Mouse (Mus musculus) heart, adult 2 months (tissue): ENCODE results near the gene Bcas3. TPM values are rescaled to one million over a fixed set of nuclear protein-coding genes. Genes with fewer than 3 reads are reported as not detected.
A peak's percentile ranks its signal among the peaks of the same experiment; 100 is the strongest.

Source experiments
- DNase-seq, 2 experiments: peaks; one replicate each; pipeline ENCODE4 v3.0.0; 2021
- H3K27ac ChIP-seq: fragments of 200-600 bp; 2 replicates; pipeline ENCODE4 v1.8.1; 2022
- H3K27me3 ChIP-seq: fragments of 200-500 bp; 2 replicates; pipeline ENCODE4 v1.6.1; 2012; ENCODE audit warnings: mild to moderate bottlenecking, low read length, inconsistent platforms, mixed read lengths; ENCODE audit not compliant: control insufficient read depth, insufficient read depth
- H3K36me3 ChIP-seq: fragments of 200-500 bp; 2 replicates; pipeline ENCODE4 v1.6.1; 2012; ENCODE audit warnings: low read length, inconsistent platforms; ENCODE audit not compliant: control insufficient read depth, insufficient read depth
- H3K4me1 ChIP-seq: fragments of 200-500 bp; 2 replicates; pipeline ENCODE4 v1.6.1; 2011; ENCODE audit warnings: low read length; ENCODE audit not compliant: control insufficient read depth, insufficient read depth
- H3K4me3 ChIP-seq: fragments of 200-600 bp; 2 replicates; pipeline ENCODE4 v1.8.1; 2022
- H3K79me2 ChIP-seq: fragments of 200-500 bp; replicated peaks from 2 replicates; pipeline ENCODE4 v1.6.1; 2012; ENCODE audit warnings: mild to moderate bottlenecking, inconsistent platforms, low read length, moderate library complexity, mixed read lengths; ENCODE audit not compliant: control insufficient read depth, insufficient read depth
- H3K9ac ChIP-seq: fragments of 200-500 bp; 2 replicates; pipeline ENCODE4 v1.6.1; 2012; ENCODE audit warnings: low read depth, mild to moderate bottlenecking, control low read depth, inconsistent platforms, low read length, mixed read lengths
- CTCF ChIP-seq: fragments of 200-600 bp; IDR thresholded peaks from 2 replicates; pipeline ENCODE4 v1.8.1; 2022; ENCODE audit warnings: antibody characterized with exemption, mild to moderate bottlenecking, moderate library complexity
- EP300 ChIP-seq: fragments of 200-500 bp; IDR thresholded peaks from 2 replicates; pipeline ENCODE4 v1.6.1; 2011; ENCODE audit warnings: low read depth, low read length, control low read depth; ENCODE audit not compliant: insufficient read depth
- POLR2A ChIP-seq: fragments of 200-500 bp; IDR thresholded peaks from 2 replicates; pipeline ENCODE4 v1.6.1; 2011; ENCODE audit warnings: mild to moderate bottlenecking, low read depth, low read length, control low read depth; ENCODE audit not compliant: insufficient read depth
- WGBS: fragments of 180-500 bp; shearing (Covaris S2); methylation state at CpG from one replicate; pipeline ENCODE4 v1.1.7; 2018; 5-methylcytosine and 5-hydroxymethylcytosine counted together
- intact Hi-C: fragments of 180-260 bp; cut with DNase I; formaldehyde crosslinking; loops from one replicate; pipeline ENCODE4 v1.15.1; 2025
- polyA plus RNA-seq: library from polyadenylated mRNA; depleted of rRNA; stranded (reverse); fragments of >200 nt; gene quantifications from 2 replicates; pipeline ENCODE4 v1.2.3, GENCODE M21; 2012
- total RNA-seq, 2 experiments: library from RNA; stranded (reverse); gene quantifications; 2 replicates each; pipeline ENCODE4 v1.2.3; 2021

Gene Bcas3
- total and polyA plus RNA-seq, 3 experiments: 26.6 to 40.4 (median 36.0) TPM

- H3K4me1 ChIP-seq: no peaks in the 10 kb centered on the region; the same call in 1 of the 2 replicates
- H3K27ac ChIP-seq: peak overlapping the region; percentile 42
- H3K27me3 ChIP-seq: no peaks in the 10 kb centered on the region
- peak; percentile 41 to 45 for DNase-seq
- 76% methylated on average over 7 of the region's 7 CpGs for WGBS
- TF ChIP-seq EP300: no peak
- TF ChIP-seq POLR2A: no peak
- TF ChIP-seq CTCF: no peak
- H3K36me3 ChIP-seq: peaks cover 6% of the 10 kb centered on the region
- no peak overlapping the region for H3K9ac ChIP-seq
- intact Hi-C loops: no loop called here
- H3K79me2 ChIP-seq: peaks cover 4% of the 10 kb centered on the region; the same call in 1 of the 2 replicates
- no peak overlapping the region for H3K4me3 ChIP-seq
Measured at GRCm38 (mm10) chr11:85329167-85329894, 23.6 kb upstream of the Bcas3 start.

GRCm38 (mm10) chr11:85334778-85335177 lies 18.2 kb upstream of the Bcas3 start:
- intact Hi-C loops: loop anchor here (2.0 to 5.0 kb wide), 2 partner anchors 64 to 162 kb away; partner anchors contain the start of gene 1700125H20Rik
- no peaks in the 10 kb centered on the region for H3K27me3 ChIP-seq
- TF ChIP-seq EP300: 0 out of 2 replicates have a peak, but pooled peaks have one; percentile 42
- TF ChIP-seq CTCF: peak; percentile 86
- TF ChIP-seq POLR2A: no peak
- 39% methylated on average over 4 of the region's 4 CpGs for WGBS
- peaks cover 1% of the 10 kb centered on the region; the same call in 1 of the 2 replicates for H3K36me3 ChIP-seq
- no peak overlapping the region for H3K27ac ChIP-seq
- H3K4me3 ChIP-seq: no peak overlapping the region
- peaks cover 1% of the 10 kb centered on the region; the same call in 1 of the 2 replicates for H3K79me2 ChIP-seq
- peak; percentile 47 to 58 for DNase-seq
- no peaks in the 10 kb centered on the region; the same call in 1 of the 2 replicates for H3K4me1 ChIP-seq
- H3K9ac ChIP-seq: no peak overlapping the region

- no peaks in the 10 kb centered on the region for H3K4me1 ChIP-seq
- intact Hi-C loops: no loop called here
- H3K4me3 ChIP-seq: no peak overlapping the region
- no peak for DNase-seq
- H3K27me3 ChIP-seq: no peaks in the 10 kb centered on the region
- WGBS: 88% methylated on average over 6 of the region's 6 CpGs
- H3K36me3 ChIP-seq: no peaks in the 10 kb centered on the region; the same call in 1 of the 2 replicates
- H3K9ac ChIP-seq: no peak overlapping the region
- H3K27ac ChIP-seq: no peak overlapping the region
- TF ChIP-seq CTCF (no peak), POLR2A (no peak), EP300 (no peak)
- no peaks in the 10 kb centered on the region; the same call in none of the 2 replicates for H3K79me2 ChIP-seq
Measured at GRCm38 (mm10) chr11:85339173-85339831, 13.7 kb upstream of the Bcas3 start.

GRCm38 (mm10) chr11:85340070-85340616 lies 12.8 kb upstream of the Bcas3 start:
- no peaks in the 10 kb centered on the region; the same call in none of the 2 replicates for H3K79me2 ChIP-seq
- intact Hi-C loops: no loop called here
- no peak overlapping the region for H3K9ac ChIP-seq
- H3K4me3 ChIP-seq: no peak overlapping the region
- no peak for TF ChIP-seq CTCF
- no peak for TF ChIP-seq EP300
- no peak for TF ChIP-seq POLR2A
- no peaks in the 10 kb centered on the region for H3K27me3 ChIP-seq
- no peaks in the 10 kb centered on the region; the same call in 1 of the 2 replicates for H3K36me3 ChIP-seq
- H3K27ac ChIP-seq: no peak overlapping the region
- H3K4me1 ChIP-seq: no peaks in the 10 kb centered on the region
- DNase-seq: no peak
- 92% methylated on average over 7 of the region's 7 CpGs for WGBS

GRCm38 (mm10) chr11:85353819-85354218 lies 852 bp downstream of the Bcas3 start:
- TF ChIP-seq EP300: no peak
- no peak for TF ChIP-seq POLR2A
- no peak for TF ChIP-seq CTCF
- H3K36me3 ChIP-seq: no peaks in the 10 kb centered on the region; the same call in 1 of the 2 replicates
- no peak for DNase-seq
- H3K9ac ChIP-seq: no peak overlapping the region
- intact Hi-C loops: loop anchor here (2.0 kb wide), 1 partner anchor 43 kb away; the partner anchor contains the start of gene Ppm1d
- H3K27ac ChIP-seq: no peak overlapping the region; the same call in 1 of the 2 replicates
- no peaks in the 10 kb centered on the region for H3K27me3 ChIP-seq
- no peaks in the 10 kb centered on the region for H3K79me2 ChIP-seq
- H3K4me3 ChIP-seq: peak overlapping the region; percentile 60
- 54% methylated on average over 4 of the region's 4 CpGs for WGBS
- H3K4me1 ChIP-seq: no peaks in the 10 kb centered on the region

GRCm38 (mm10) chr11:85359641-85360040 lies 6.7 kb downstream of the Bcas3 start:
- no peak overlapping the region for H3K27ac ChIP-seq
- TF ChIP-seq POLR2A: no peak
- no peak for TF ChIP-seq EP300
- TF ChIP-seq CTCF: no peak
- H3K27me3 ChIP-seq: no peaks in the 10 kb centered on the region
- no peaks in the 10 kb centered on the region for H3K79me2 ChIP-seq
- WGBS: 79% methylated on average over 6 of the region's 6 CpGs
- H3K4me3 ChIP-seq: no peak overlapping the region
- DNase-seq: no peak
- no peaks in the 10 kb centered on the region for H3K4me1 ChIP-seq
- H3K9ac ChIP-seq: no peak overlapping the region
- intact Hi-C loops: no loop called here
- H3K36me3 ChIP-seq: no peaks in the 10 kb centered on the region
